Mouse (Mus musculus) olfactory bulb, adult 2 months (tissue): Measurements from ENCODE around the gene Pyroxd1. TPM values are rescaled to one million over a fixed set of nuclear protein-coding genes. Genes with fewer than 3 reads are reported as not detected.
"Not testable (repeated sequence)": the region's sequence is repeated elsewhere in the genome, so short reads cannot be mapped to it uniquely, and the experiment has no call there.

ENCODE experiments used
- H3K27ac ChIP-seq: fragments of 200-500 bp; 2 replicates; pipeline ENCODE4 v1.5.1; 2012; ENCODE audit warnings: low read depth, low read length; ENCODE audit not compliant: insufficient read depth
- H3K4me1 ChIP-seq: fragments of 200-500 bp; 2 replicates; pipeline ENCODE4 v1.6.1; 2012; ENCODE audit warnings: low read length; ENCODE audit not compliant: control insufficient read depth, insufficient read depth
- H3K4me3 ChIP-seq: fragments of 200-500 bp; 2 replicates; pipeline ENCODE4 v1.5.1; 2012; ENCODE audit warnings: mild to moderate bottlenecking, low read depth, low read length, moderate library complexity; ENCODE audit not compliant: insufficient read depth
- CTCF ChIP-seq: fragments of 200-500 bp; IDR thresholded peaks from 2 replicates; pipeline ENCODE4 v1.5.1; 2012; ENCODE audit warnings: low read depth, mild to moderate bottlenecking, low read length, moderate library complexity; ENCODE audit not compliant: insufficient read depth
- POLR2A ChIP-seq: fragments of 200-500 bp; IDR thresholded peaks from 2 replicates; pipeline ENCODE4 v1.6.1; 2012; ENCODE audit warnings: mild to moderate bottlenecking, low read depth, low read length, moderate library complexity; ENCODE audit not compliant: insufficient read depth
- WGBS: fragments of 180-500 bp; shearing (Covaris S2); methylation state at CpG from one replicate; pipeline ENCODE4 v1.1.7; 2018; 5-methylcytosine and 5-hydroxymethylcytosine counted together
- polyA plus RNA-seq: library from polyadenylated mRNA; stranded (reverse); fragments of >200 nt; gene quantifications from 2 replicates; pipeline ENCODE4 v1.2.4, GENCODE M21; 2012; ENCODE audit warnings: low replicate concordance; ENCODE audit not compliant: missing spikeins, insufficient read depth, insufficient read length

The Pyroxd1 gene
- polyA plus RNA-seq, 1 experiment: not detected

DNA sequence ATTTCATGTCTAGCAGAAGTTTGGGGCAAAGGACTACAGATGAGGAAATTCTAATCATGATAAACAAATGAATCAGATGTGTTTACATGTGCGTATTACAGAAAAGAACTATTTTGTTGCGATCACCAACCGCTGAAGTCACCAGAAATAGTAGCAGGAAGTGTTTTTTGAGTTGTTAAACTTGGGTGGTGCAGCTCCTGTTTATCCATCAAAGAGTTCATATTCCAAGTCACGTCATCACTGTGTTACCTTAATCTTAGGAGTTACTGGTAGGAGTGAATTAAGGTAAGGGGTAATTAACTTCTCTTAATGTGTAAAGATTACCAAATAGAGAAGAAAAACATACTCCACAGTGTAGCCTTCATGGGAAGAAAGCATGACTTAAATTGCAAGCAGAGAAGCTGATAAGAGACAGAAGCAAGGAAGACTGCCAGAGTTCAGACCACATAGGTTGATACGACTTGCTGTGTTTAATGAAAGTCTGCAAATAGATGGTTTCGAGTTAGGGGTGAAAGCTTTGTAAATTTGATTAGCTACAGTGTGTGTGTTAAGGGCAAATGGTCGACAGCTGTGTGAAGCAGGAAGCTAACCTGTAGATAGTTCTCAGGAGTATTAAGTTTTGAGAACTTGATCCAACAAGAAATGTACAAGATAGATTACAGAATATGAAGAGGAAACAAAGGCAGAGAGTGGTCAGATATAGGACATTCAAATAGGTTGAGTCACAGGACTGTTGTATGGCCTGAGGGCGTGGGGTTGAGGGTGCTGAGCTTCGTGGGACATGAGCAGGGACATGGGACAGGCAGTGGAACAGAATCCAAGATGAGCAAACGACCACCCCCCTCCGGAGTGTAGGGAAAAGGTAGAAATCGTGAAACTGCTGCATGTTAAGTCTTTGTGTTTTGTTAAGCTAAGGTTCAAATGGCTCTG lies 992 bp downstream of the Pyroxd1 start:
- H3K4me3 ChIP-seq: no peak overlapping the region
- H3K4me1 ChIP-seq: peaks cover 3% of the 10 kb centered on the region; the same call in 1 of the 2 replicates
- no peak overlapping the region for H3K27ac ChIP-seq
- TF ChIP-seq POLR2A (no peak), CTCF (no peak)
- 43% methylated on average over 12 of the region's 12 CpGs for WGBS

DNA sequence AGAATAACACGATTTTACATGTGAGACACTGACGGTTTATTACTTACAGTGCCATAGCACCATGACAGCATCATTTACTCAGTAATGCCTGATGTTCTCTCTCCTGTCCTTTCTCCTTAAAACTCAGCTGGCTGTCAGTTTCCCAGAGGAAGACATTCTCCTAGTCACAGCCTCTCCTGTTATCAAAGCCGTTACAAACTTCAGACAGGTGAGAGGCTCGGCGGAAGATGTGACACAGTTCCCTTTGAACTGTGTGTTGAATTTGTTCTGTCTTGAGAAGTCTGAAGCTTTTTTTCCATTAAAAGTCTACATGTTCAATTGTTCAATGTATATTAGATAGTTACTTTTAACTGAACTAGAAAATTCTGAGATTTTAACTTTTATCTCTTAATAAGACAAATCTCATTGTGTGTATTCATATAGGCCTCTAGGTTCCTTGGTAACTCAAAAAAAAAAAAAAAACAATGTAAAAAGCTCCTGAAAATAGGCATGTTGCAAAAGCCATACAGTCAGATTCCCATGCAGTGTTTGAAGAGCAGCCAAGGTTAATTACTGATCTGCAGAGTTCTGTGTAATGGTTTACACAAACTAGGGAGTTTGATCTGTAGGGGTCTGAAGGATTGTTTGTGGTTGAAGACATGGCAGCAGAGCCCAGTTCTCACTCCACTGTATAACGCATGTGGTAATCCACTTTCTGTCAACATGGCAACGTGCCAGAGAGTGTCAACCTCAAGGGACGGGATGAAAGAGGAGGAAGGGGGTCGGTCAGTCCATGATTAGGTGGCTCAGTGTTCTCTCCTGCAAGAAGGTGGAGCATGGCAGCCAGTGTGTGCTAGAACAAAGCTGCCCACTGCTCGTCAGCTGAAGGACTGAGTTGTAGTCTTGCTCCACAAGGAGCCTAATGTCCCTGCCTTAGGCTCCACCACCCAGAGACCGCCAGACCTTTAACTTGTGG lies 2.3 kb downstream of the Pyroxd1 start:
- Histone ChIP-seq H3K4me3 (no peak overlapping the region), H3K4me1 (peaks cover 3% of the 10 kb centered on the region; the same call in 1 of the 2 replicates), H3K27ac (no peak overlapping the region)
- 62% methylated on average over 11 of the region's 11 CpGs for WGBS
- TF ChIP-seq POLR2A (no peak), CTCF (no peak)

- not testable (repeated sequence) for H3K4me3 ChIP-seq, H3K27ac ChIP-seq, H3K4me1 ChIP-seq
- WGBS: 92% methylated on average over 3 of the region's 3 CpGs
Measured at GRCm38 (mm10) chr6:142352099-142352498, 6.6 kb downstream of the Pyroxd1 start.

- WGBS: 78% methylated on average over 7 of the region's 7 CpGs
- Histone ChIP-seq H3K4me1 (no peaks in the 10 kb centered on the region), H3K4me3 (no peak overlapping the region), H3K27ac (no peak overlapping the region)
- TF ChIP-seq POLR2A (no peak), CTCF (no peak)
Measured at GRCm38 (mm10) chr6:142357106-142357505, 11.7 kb downstream of the Pyroxd1 start.

- 57% methylated on average over 6 of the region's 6 CpGs for WGBS
- Histone ChIP-seq H3K27ac (no peak overlapping the region), H3K4me3 (no peak overlapping the region), H3K4me1 (no peaks in the 10 kb centered on the region)
- TF ChIP-seq CTCF (no peak), POLR2A (no peak)
Measured at GRCm38 (mm10) chr6:142362036-142362435, 16.6 kb downstream of the Pyroxd1 start.

- TF ChIP-seq POLR2A (no peak), CTCF (no peak)
- 57% methylated on average over 9 of the region's 9 CpGs for WGBS
- H3K27ac ChIP-seq: no peak overlapping the region
Measured at GRCm38 (mm10) chr6:142363019-142363576, 17.6 kb downstream of the Pyroxd1 start.

DNA sequence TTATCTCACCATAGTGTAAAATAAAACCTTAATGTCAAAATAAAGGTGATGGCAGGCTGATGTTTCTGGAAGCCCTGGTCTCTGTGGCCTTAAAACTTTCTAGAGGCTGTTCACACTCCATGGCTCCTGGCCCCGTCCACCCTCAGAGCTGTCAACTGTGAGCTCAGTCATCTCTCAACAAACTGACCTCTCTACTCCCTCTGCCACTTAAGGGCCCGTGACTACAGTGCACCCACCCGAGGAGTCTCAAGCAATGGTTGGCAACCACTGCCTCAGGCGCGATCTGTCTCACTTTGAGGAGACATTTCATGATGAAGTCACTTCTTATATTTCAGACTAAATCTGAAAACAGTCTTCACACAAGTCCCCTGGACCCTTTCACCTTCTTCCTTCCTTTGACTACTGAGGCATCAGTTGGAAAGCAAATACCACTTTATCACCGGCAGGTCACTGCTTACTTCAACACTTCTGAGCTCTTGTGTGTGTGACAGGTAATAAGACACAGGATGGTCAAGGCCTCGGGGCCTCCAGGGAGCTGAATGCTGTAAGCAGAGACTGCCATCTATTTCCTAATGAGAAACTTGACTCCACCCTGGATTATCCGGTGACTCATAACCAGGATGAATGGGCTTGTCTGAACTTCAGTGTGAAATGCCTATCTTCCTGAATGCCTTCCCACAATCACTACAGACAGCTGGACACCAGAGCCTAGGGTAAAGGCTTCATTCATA lies 20.5 kb downstream of the Pyroxd1 start:
- TF ChIP-seq POLR2A (no peak), CTCF (no peak)
- WGBS: 91% methylated on average over 8 of the region's 8 CpGs
- Histone ChIP-seq H3K27ac (no peak overlapping the region), H3K4me1 (no peaks in the 10 kb centered on the region), H3K4me3 (no peak overlapping the region)

More at GRCm38 (mm10) chr6:142363019-142363576, 17.6 kb downstream of the Pyroxd1 start:
- Histone ChIP-seq H3K4me3 (no peak overlapping the region), H3K4me1 (no peaks in the 10 kb centered on the region)

GRCm38 (mm10) chr6:142366473-142367018 lies 21.1 kb downstream of the Pyroxd1 start:
- no peak overlapping the region for H3K27ac ChIP-seq
- no peak overlapping the region for H3K4me3 ChIP-seq
- TF ChIP-seq CTCF (no peak), POLR2A (no peak)
- H3K4me1 ChIP-seq: no peaks in the 10 kb centered on the region
- WGBS: 93% methylated on average over 10 of the region's 10 CpGs
